Mouse (Mus musculus) spleen, adult 12 weeks (tissue): ENCODE data around the gene Vmp1.

Experiments used
- DNase-seq: peaks from one replicate; pipeline ENCODE4 v3.0.0; 2022; ENCODE audit warnings: low spot score

Vmp1 gene

GRCm38 (mm10) chr11:86671041-86671675 lies 12.5 kb downstream of the Vmp1 start:
- DNase-seq = no peak

DNA sequence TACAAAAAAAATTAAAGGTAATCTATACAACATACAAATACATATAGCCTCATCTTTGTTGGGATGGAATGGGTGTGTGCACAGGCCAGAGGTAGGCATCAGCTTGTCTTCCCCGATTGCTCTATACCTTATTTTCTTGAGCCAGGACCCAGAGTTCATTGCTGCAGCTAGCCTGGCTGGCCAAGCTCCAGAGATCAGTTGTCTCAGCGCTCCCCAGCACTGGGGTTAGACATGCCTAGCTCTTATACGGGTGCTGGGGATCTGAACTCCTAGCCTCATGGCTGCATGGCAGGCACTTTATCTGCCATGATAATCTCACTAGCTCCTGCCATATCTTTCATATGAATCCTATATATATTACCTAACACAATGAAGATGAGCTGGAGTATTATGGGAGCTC lies 15.5 kb downstream of the Vmp1 start:
- DNase-seq = no peak

GRCm38 (mm10) chr11:86667553-86667952 lies 16.1 kb downstream of the Vmp1 start:
- DNase-seq = no peak

GRCm38 (mm10) chr11:86664406-86664805 lies 19.2 kb downstream of the Vmp1 start:
- DNase-seq = no peak

DNA sequence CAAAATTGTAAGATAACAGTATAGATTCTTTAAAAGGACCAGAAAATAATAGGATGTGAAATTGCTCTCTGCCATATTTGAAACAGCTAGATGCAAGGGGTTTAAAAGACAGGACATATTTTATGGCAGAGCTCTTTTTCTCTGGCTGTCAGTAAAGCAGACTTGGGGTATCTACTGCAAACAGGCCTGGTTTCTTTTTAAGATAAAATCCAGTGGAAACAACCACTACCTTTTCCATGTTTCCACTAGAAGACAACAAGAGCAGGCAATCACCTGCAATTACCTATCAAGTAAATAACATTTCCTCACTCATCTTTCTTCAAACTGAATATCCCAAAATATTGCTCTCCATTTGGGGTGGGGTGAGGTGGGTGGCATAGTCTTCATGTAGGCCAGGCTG lies 19.7 kb downstream of the Vmp1 start:
- DNase-seq = no peak

DNA sequence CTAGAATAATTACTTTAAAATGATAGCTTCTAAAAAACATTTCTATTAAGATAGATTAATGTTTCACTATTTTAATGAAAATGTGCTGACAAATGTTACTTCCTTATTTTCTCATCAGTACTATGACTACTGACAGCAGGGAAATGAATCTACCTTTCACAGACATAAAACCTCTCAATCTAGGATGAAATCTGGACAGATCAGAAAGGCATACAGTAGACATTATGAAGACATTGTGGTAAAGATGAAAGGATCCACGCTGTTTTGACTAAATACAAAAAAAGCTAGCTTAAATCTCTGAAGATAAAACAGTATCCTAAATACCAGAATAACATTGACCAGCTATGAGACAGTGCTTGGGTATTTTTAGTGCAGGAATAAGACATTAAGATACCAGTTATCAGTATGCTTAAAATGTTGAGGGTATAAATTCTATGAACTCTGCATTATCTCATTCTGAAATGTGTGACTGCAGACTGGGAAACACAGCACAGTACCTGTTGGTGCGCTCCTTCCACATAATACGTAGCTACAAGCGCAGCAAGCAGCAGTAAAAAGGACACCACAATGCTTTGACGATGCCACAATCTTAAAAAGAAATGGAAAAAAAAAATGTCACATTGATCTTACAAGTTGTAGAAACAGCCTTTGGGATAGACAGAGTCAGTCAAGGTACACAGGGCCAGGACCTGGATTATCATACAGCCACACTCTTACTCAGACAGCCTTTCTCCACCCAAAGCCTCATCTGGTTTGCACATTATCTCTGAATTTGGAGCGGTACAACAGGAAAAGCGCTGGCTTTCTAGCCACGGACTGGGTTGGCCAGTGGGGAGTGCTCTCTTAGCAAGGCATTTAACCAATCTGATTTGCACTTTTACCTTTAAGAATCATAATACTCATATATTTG lies 20.4 kb downstream of the Vmp1 start:
- DNase-seq = peak; percentile 42

GRCm38 (mm10) chr11:86657863-86658262 lies 25.8 kb downstream of the Vmp1 start:
- no peak for DNase-seq

- DNase-seq = no peak
Measured at GRCm38 (mm10) chr11:86656849-86657567, 26.6 kb downstream of the Vmp1 start.

- DNase-seq = no peak
Measured at GRCm38 (mm10) chr11:86655671-86656070, 28.0 kb downstream of the Vmp1 start.

DNA sequence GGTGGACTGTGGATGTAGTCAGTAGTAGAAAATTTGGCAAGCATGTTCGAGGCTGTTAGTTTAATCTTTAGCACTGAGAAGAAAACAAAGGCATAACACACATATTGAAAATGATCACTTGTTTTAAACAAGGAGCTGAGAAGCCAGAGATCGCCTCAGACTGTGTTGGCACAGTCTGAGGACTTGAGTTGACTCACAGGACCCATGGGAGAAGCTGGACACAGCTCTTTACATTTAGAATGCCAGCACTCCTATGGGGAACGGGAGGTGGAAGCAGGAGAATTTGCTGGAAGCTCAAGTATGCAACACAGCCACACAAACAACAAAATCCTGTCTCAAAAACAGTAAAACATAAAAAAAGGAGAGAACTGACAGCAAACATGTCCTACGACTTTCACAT lies 29.5 kb downstream of the Vmp1 start:
- no peak for DNase-seq

GRCm38 (mm10) chr11:86653446-86653845 lies 30.2 kb downstream of the Vmp1 start:
- peak; percentile 23 for DNase-seq

- no peak for DNase-seq
Measured at GRCm38 (mm10) chr11:86652578-86652979, 31.1 kb downstream of the Vmp1 start.

DNA sequence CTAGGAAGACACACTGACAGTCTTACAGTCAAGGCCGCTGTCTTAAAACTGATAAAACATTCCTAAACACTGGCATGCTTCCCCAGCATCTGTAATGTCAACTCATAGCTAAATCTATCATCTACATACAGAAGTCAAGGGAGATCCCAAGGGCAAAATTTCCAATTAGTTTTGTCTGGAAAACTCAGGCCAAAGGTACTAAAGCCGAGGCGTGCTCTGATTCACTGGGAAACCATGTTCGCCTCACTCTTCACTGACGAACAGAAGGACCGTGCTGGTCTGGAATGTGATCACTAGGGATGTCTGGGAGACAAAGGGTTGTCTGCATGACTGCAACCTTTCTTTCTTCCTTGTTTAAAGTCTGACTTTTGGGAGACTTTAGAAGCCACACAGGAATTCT lies 33.0 kb downstream of the Vmp1 start:
- DNase-seq = no peak

GRCm38 (mm10) chr11:86649542-86649941 lies 34.1 kb downstream of the Vmp1 start:
- no peak for DNase-seq

GRCm38 (mm10) chr11:86647706-86648447 lies 35.8 kb downstream of the Vmp1 start:
- DNase-seq = no peak

DNA sequence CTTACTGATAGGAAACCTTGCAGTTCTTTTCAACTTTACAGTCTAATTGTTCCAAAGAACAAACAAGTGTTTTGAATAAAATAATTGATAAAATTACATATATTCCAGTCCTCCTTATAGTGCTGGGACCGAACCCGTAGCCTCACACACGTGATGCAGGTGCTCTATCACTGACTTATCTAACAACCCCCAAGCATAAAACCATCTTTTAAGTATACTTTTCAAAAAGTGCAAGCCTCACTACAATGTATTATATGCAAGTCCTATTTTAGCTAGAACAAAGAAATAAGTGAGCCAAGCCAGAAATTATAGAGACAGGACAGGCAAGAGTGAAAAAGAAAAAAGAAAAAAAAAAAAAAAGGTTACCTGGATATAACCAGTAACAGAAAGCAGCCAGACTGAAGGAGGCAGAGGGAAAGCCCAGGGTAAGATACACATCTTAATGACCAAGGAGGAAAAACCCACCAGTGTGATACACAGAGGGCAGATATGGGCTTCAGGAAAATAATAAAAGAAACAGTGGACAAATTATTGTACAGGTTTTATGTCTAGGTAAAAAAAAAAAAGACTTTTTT lies 36.7 kb downstream of the Vmp1 start:
- no peak for DNase-seq

DNA sequence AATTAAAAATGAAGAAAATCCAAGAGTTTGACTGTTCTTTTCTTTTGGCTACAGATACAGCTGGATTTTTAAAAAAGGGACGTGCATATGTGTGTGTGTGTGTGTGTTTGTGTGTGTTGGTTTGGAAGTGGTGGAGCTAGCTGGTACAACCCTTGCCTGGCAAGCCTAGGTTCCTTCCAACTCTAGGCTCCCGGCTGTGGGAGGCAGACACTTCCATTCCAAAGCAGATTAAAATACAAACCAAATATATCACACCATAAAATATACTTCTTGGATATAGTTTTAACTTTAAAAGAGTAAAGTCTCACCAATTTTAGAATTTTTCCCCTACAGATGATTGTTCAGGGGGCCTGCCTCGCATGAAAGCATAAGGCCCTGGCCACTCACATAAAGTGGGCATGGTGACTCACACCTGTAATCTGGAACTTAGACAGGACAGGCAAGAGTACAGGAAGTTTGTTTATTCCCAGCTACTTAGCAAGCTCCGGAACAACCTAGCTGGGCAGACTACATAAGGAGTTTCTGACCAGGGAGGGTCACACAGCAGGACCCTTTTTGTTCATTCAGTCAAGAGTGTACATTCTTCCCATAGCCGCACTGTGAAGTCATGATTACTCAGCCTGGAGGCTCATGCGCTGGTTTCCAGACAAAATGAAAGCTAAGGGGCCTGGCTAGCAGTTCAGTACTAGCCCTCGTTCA lies 37.4 kb downstream of the Vmp1 start:
- DNase-seq = no peak

- DNase-seq = no peak
Measured at GRCm38 (mm10) chr11:86644553-86644952, 39.1 kb downstream of the Vmp1 start.

DNA sequence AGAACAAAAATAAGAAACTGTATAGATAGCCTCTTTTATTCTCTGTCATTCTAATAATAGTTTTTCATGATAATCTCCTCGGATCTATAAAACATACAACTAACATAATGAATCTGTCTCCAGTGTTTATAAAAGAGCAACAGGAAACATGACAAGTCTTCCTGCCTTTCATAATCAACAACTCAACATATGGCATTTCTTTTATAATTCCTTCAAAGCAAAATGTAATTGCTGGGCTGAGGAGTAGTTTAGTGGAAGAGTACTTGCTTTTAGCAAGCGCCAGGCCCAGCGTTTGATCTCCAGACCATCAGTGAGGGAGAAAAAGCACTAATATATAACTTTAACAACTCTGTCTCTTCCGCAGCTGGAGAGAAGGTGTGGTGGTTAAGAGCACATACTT lies 41.9 kb downstream of the Vmp1 start:
- DNase-seq = no peak

DNA sequence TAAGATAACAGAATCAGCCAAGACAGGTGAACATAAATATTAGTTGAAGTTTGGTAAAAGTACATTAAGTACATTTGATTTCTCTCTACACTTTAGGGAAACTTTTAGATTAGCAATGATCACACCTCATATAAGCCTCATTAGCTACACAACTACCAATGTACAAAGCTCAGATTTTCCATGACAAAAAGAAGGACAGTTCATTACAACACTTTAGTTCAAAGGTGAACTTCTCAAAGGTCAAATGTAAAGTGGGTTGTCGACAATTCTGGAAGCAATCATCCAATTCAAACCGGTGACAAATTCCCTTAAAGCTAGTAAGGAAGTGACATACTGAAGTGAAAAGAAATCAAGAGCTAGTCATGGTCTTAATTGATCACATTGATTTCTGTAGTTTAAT lies 45.9 kb downstream of the Vmp1 start:
- DNase-seq = no peak

DNA sequence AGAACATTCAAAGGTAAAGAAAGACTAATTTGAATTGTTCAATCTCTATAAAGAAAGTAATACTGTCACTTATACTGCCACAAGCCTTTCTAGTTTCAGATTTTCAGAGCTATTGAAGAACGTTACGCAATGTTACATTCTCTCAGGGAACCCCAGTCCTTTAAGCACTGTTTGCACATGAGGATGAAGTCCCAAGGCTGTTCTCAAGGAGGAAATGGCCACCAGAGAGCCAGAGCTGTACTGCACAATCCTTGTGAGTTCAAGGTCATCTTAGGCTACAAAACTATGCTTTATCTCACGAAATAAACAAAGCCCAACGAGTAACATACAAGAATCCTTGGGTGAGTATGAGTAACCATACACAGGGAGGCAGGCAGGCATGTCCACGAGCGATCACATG lies 49.2 kb downstream of the Vmp1 start:
- no peak for DNase-seq
